Mouse (Mus musculus) MEL (cell line): ENCODE data around the gene Slc25a38.

Source experiments
- CTCF ChIP-seq, 3 experiments: IDR thresholded peaks in 2 of 3; conservative IDR thresholded peaks in 1 of 3; 2 replicates each; pipeline ENCODE4 v1.5.1; 2011 to 2012; ENCODE audit warnings: low read length in 3 of 3, low read depth in 2 of 3, mild to moderate bottlenecking in 2 of 3, improper control_type of control experiment in 1 of 3, inconsistent platforms in 1 of 3, mixed read lengths in 1 of 3, moderate library complexity in 1 of 3; ENCODE audit not compliant: control insufficient read depth in 1 of 3, insufficient read depth in 1 of 3, poor library complexity in 1 of 3, severe bottlenecking in 1 of 3
- EP300 ChIP-seq, 2 experiments: IDR thresholded peaks; 2 replicates each; pipeline ENCODE4 v1.6.1; 2011; ENCODE audit warnings: improper control_type of control experiment in 2 of 2, low read length in 2 of 2, low read depth in 1 of 2, mild to moderate bottlenecking in 1 of 2
- POLR2A ChIP-seq, 2 experiments: IDR thresholded peaks; 2 replicates each; pipeline ENCODE4 v1.6.1; 2011 to 2012; ENCODE audit warnings: low read length in 2 of 2, mild to moderate bottlenecking in 2 of 2, control low read depth in 1 of 2, improper control_type of control experiment in 1 of 2, low read depth in 1 of 2, moderate library complexity in 1 of 2; ENCODE audit not compliant: control insufficient read depth in 1 of 2, insufficient read depth in 1 of 2, poor library complexity in 1 of 2

- TF ChIP-seq POLR2A (IDR thresholded peaks at IDR 0.05; ENCODE audit: control insufficient read depth in 1 of 2, insufficient read depth in 1 of 2, low read depth in 1 of 2, low read length in 2 of 2, poor library complexity in 1 of 2) (no peak), CTCF (IDR thresholded peaks at IDR 0.05 in 2 of 3, conservative IDR thresholded peaks at IDR 0.05 in 1 of 3; ENCODE audit: control insufficient read depth in 1 of 3, insufficient read depth in 1 of 3, low read depth in 2 of 3, low read length in 3 of 3, poor library complexity in 1 of 3, severe bottlenecking in 1 of 3) (no peak), EP300 (IDR thresholded peaks at IDR 0.05; ENCODE audit: low read depth in 1 of 2, low read length in 2 of 2) (no peak)
These were observed 53.7 kb downstream of the Slc25a38 start for GRCm38 (mm10) chr9:120163862-120164261.
